Mouse (Mus musculus) C2C12 (cell line): ENCODE measurements at regions not wholly inside any gene's neighbourhood (a gene's known extent, or its start where the extent isn't known, plus 50 kb on each side); places are given as distances from the start of the nearest gene placed in this dataset.

ENCODE experiments used
- H3K27me3 ChIP-seq: one replicate; pipeline ENCODE4 v1.6.1; 2011; ENCODE audit not compliant: control insufficient read depth, insufficient read depth, insufficient read length
- H3K36me3 ChIP-seq: one replicate; pipeline ENCODE4 v1.6.1; 2011; ENCODE audit not compliant: control insufficient read depth, insufficient read depth
- H3K4me3 ChIP-seq: one replicate; pipeline ENCODE4 v1.5.1; 2011; ENCODE audit warnings: mild to moderate bottlenecking, control low read depth; ENCODE audit not compliant: poor library complexity, insufficient read depth, severe bottlenecking
- H3K79me2 ChIP-seq: one replicate; pipeline ENCODE4 v1.6.1; 2011; ENCODE audit not compliant: control insufficient read depth, insufficient read depth
- H3K79me3 ChIP-seq: one replicate; pipeline ENCODE4 v1.6.1; 2011; ENCODE audit warnings: low read depth, control low read depth
- H3ac ChIP-seq: one replicate; pipeline ENCODE3; 2011; ENCODE audit warnings: low read depth; ENCODE audit not compliant: control insufficient read depth, insufficient read length
- CEBPB ChIP-seq: IDR thresholded peaks from one replicate; pipeline ENCODE4 v1.6.1; 2011; ENCODE audit warnings: low read depth, mild to moderate bottlenecking, control low read depth, moderate library complexity
- CTCF ChIP-seq: IDR thresholded peaks from one replicate; pipeline ENCODE4 v1.5.1; 2011; ENCODE audit not compliant: control insufficient read depth, insufficient read depth, insufficient read length
- FOSL1 ChIP-seq: IDR thresholded peaks from one replicate; pipeline ENCODE4 v1.8.0; 2011; ENCODE audit warnings: mild to moderate bottlenecking, low read length; ENCODE audit not compliant: poor library complexity, insufficient read depth, severe bottlenecking
- MAX ChIP-seq: IDR thresholded peaks from one replicate; pipeline ENCODE4 v1.6.1; 2011; ENCODE audit warnings: mild to moderate bottlenecking, control low read depth
- MYOD1 ChIP-seq: IDR thresholded peaks from one replicate; pipeline ENCODE4 v1.6.1; 2011; ENCODE audit warnings: low read depth; ENCODE audit not compliant: control insufficient read depth, insufficient read length
- MYOG ChIP-seq: IDR thresholded peaks from one replicate; pipeline ENCODE4 v1.6.1; 2011; ENCODE audit not compliant: control insufficient read depth, insufficient read length; ENCODE audit errors: extremely low read depth
- USF1 ChIP-seq: IDR thresholded peaks from one replicate; pipeline ENCODE4 v1.6.1; 2011; ENCODE audit warnings: low read depth, mild to moderate bottlenecking, control low read depth, moderate library complexity

DNA sequence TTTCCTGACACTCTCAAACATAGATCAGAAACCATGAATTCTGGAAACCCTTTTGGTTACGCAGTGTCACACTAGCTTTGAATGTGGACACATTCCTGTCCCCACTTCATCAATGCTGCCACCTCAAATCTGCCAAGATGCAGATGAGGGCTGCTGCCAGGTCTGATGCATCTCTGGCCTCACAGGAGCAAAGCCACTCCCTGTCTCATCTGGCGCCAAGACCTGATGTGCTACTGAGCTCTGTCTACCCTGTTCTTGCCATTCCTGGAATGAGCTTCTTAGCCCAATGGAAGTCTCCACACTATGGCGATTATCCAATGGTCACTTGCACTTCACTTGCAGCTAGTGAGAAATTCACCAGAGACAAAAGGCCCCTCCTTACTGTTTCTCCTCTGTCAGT lies 78.0 kb upstream of the Rarb start:
- H3K27me3 ChIP-seq: no peaks in the 10 kb centered on the region
- no peak overlapping the region for H3K4me3 ChIP-seq
- H3K79me2 ChIP-seq: no peaks in the 10 kb centered on the region
- no peaks in the 10 kb centered on the region for H3K79me3 ChIP-seq
- no peak overlapping the region for H3ac ChIP-seq
- H3K36me3 ChIP-seq: no peaks in the 10 kb centered on the region
- TF ChIP-seq USF1 (no peak), MAX (no peak), MYOG (no peak), FOSL1 (no peak), MYOD1 (no peak), CTCF (no peak), CEBPB (no peak)

GRCm38 (mm10) chr14:16881249-16881648 lies 62.3 kb upstream of the Rarb start:
- H3K4me3 ChIP-seq: no peak overlapping the region
- TF ChIP-seq FOSL1 (no peak), CEBPB (no peak), USF1 (no peak), MYOG (no peak), MAX (no peak), CTCF (no peak), MYOD1 (no peak)
- H3K27me3 ChIP-seq: no peaks in the 10 kb centered on the region
- H3K79me2 ChIP-seq: no peaks in the 10 kb centered on the region
- H3K79me3 ChIP-seq: no peaks in the 10 kb centered on the region
- H3ac ChIP-seq: no peak overlapping the region
- H3K36me3 ChIP-seq: no peaks in the 10 kb centered on the region

DNA sequence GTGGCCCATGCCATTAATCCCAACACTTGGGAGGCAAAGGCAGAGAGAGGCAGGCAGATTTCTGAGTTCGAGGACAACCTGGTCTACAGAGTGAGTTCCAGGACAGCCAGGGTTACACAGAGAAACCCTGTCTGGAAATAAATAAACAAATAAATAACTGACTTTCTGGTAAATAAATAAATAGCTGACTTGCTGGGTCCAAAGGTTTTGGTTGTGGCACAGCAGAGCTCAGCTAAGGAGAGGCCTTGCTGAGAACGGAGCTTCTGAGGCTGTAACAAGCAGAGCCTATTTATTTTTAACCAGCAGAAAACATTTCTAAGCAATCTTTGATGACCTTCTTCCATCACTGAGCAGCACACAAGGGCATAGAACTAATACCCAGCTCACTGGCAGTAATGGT lies 50.3 kb upstream of the Rarb start:
- H3K79me2 ChIP-seq: no peaks in the 10 kb centered on the region
- no peak overlapping the region for H3ac ChIP-seq
- no peak overlapping the region for H3K4me3 ChIP-seq
- H3K79me3 ChIP-seq: no peaks in the 10 kb centered on the region
- H3K36me3 ChIP-seq: no peaks in the 10 kb centered on the region
- TF ChIP-seq MYOD1 (no peak), MAX (no peak), MYOG (no peak)
- no peaks in the 10 kb centered on the region for H3K27me3 ChIP-seq
